Mouse (Mus musculus): ENCODE measurements around the gene Fgfr2. TPM values are rescaled to one million over a fixed set of nuclear protein-coding genes. Genes with fewer than 3 reads are reported as not detected.

The Fgfr2 gene
- polyA plus RNA-seq, 1 experiment from 2014 or later, result 99.3 TPM

DNA sequence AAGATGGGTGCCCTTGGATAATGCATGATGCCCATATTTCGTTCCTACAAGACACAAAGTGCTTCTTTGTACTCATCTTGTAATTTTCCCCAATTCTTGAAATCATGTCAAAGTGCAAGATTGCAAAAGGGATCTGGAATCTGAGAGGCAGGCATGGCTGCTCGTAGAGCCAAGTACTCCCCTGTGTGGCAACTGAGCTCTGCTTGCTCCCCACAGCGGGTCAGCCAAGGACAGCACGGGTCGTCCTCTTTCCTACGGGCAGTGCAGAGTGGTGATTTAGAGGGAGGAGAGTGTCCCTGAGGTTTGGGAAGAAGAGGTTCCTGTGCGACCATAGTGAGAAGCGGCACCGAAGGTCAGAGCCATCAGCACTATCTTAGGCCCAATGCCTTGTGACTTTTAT is 2748.8 kb downstream of the Fgfr2 start:
- no peak for DNase-seq (ENCODE audit: low spot score)
- H3K27ac ChIP-seq (replicated peaks), result no peak overlapping the region
- H3K4me3 ChIP-seq, result no peak overlapping the region
- peaks cover 12% of the 10 kb centered on the region for H3K9me3 ChIP-seq (replicated peaks)
- H3K27me3 ChIP-seq (ENCODE audit: low read depth, poor library complexity, severe bottlenecking), result peaks cover 73% of the 10 kb centered on the region
- 87% methylated on average over 9 of the region's 9 CpGs for WGBS
- peaks cover 17% of the 10 kb centered on the region for H3K4me1 ChIP-seq
- H3K36me3 ChIP-seq, result peaks cover 3% of the 10 kb centered on the region; the same call in 1 of the 2 replicates

- peaks cover 56% of the 10 kb centered on the region for H3K4me1 ChIP-seq
- WGBS, result 12% methylated on average over 24 of the region's 24 CpGs
- peak overlapping the region; percentile 85 for H3K27ac ChIP-seq (replicated peaks)
- H3K36me3 ChIP-seq, result 0 out of 2 replicates have a peak, but pooled peaks cover 7% of the 10 kb centered on the region
- peak; percentile 88 for DNase-seq (ENCODE audit: low spot score)
- H3K9me3 ChIP-seq (replicated peaks), result peaks cover 25% of the 10 kb centered on the region
- peak overlapping the region; percentile 44 for H3K4me3 ChIP-seq
- H3K27me3 ChIP-seq (ENCODE audit: low read depth, poor library complexity, severe bottlenecking), result peaks cover 71% of the 10 kb centered on the region
Measured at GRCm38 (mm10) chr7:130368827-130369641, 2754.1 kb downstream of the Fgfr2 start.

DNA sequence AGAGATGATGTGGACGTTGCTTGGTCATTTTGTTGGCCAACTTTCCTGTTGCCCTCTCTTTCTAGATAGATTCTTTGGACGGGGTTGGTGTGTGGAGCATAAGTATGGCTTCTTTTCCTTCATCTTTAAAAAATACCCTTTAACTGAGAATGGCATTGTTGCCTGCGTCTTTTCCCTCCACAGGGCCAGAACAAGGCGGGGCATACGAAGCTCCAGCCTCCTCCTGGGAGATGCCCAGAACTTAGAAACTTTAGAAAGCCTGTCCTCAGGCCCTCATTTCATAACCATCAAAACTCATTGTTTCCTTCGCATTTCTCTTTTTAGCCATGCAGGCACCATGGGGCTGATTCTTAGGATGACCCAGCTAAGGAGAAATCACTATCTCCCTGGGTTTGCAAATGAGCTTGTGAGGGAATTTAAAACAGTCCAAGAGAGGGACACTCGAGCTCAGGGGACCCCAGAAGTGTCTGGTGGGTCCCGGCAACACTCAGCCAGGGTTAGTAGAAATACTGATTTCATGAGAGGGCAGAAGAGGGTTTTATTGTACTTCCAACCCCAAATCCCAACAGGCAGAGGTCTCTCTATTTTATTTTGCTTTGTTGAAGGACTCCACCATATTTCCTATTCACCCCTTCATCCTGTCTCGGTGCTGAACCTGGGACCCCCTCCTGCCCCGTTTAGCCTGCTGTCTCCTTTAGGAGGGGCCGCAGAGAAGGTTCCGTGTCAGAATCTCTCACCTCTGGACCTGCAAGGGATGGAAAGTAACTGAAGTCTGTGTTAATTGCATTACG is 2754.9 kb downstream of the Fgfr2 start:
- 5% methylated on average over 13 of the region's 13 CpGs for WGBS
- peak overlapping the region; percentile 44 for H3K4me3 ChIP-seq
- H3K36me3 ChIP-seq, result 0 out of 2 replicates have a peak, but pooled peaks cover 7% of the 10 kb centered on the region
- H3K4me1 ChIP-seq, result peaks cover 56% of the 10 kb centered on the region
- peaks cover 30% of the 10 kb centered on the region for H3K9me3 ChIP-seq (replicated peaks)
- H3K27me3 ChIP-seq (ENCODE audit: low read depth, poor library complexity, severe bottlenecking), result peaks cover 64% of the 10 kb centered on the region
- peak overlapping the region; percentile 85 for H3K27ac ChIP-seq (replicated peaks)
- DNase-seq (ENCODE audit: low spot score), result peak; percentile 61

- Histone ChIP-seq H3K27ac (replicated peaks) (peak overlapping the region; percentile 85), H3K27me3 (ENCODE audit: low read depth, poor library complexity, severe bottlenecking) (peaks cover 56% of the 10 kb centered on the region), H3K4me1 (peaks cover 56% of the 10 kb centered on the region), H3K36me3 (0 out of 2 replicates have a peak, but pooled peaks cover 7% of the 10 kb centered on the region), H3K9me3 (replicated peaks) (peaks cover 28% of the 10 kb centered on the region), H3K4me3 (peak overlapping the region; percentile 44)
- 5% methylated on average over 12 of the region's 12 CpGs for WGBS
- DNase-seq (ENCODE audit: low spot score), result peak; percentile 86
Measured at GRCm38 (mm10) chr7:130367222-130368035, 2755.7 kb downstream of the Fgfr2 start.

- 93% methylated on average over 10 of the region's 10 CpGs for WGBS
- H3K4me1 ChIP-seq, result peaks cover 53% of the 10 kb centered on the region
- DNase-seq (ENCODE audit: low spot score), result peak; percentile 10
- peaks cover 39% of the 10 kb centered on the region for H3K27me3 ChIP-seq (ENCODE audit: low read depth, poor library complexity, severe bottlenecking)
- no peak overlapping the region for H3K4me3 ChIP-seq
- 0 out of 2 replicates have a peak, but pooled peaks cover 4% of the 10 kb centered on the region for H3K36me3 ChIP-seq
- 0 out of 2 replicates have a peak overlapping the region, but pooled peaks have one; percentile 6 for H3K27ac ChIP-seq (replicated peaks)
- peaks cover 18% of the 10 kb centered on the region for H3K9me3 ChIP-seq (replicated peaks)
Measured at GRCm38 (mm10) chr7:130365711-130366110, 2757.4 kb downstream of the Fgfr2 start.

DNA sequence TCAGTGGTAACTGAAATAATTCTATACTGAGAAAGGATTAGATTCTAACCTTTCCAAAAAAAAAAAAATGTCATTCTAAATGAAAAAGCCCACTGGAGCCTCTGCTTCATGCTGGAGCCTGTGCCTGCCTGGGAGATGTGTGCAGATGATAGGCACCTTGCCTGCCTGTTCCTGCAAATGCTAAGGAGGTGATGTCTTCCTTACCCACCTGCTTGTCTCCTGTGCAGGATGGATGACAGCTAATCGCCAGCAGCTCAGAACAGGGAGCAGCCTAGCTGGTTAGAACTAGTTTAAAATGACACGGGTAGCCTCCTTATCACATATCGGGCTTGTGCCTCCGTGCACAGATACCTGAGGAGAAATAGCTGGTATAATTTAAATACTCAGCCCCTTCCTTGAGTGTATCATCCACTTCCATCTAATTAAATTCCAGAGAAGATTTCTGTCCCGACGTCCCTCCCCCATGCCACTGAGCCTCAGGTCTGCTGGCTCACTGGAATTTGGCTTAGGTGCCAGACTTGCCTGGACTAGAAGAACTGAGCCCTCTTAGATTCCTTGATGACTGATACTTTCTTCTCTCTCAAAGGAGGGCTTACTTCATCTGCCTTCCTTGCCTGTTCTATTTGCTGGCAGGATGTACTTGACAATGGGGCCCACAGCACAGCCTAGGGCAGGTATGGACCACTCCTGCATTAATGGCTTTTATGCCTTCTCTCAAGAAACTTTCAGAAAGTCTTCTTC is 2782.6 kb downstream of the Fgfr2 start:
- H3K9me3 ChIP-seq (replicated peaks), result no peaks in the 10 kb centered on the region
- H3K4me3 ChIP-seq, result no peak overlapping the region
- H3K4me1 ChIP-seq, result peaks cover 14% of the 10 kb centered on the region
- no peaks in the 10 kb centered on the region for H3K36me3 ChIP-seq
- H3K27me3 ChIP-seq (ENCODE audit: low read depth, poor library complexity, severe bottlenecking), result peaks cover 6% of the 10 kb centered on the region; the same call in 1 of the 2 replicates
- 81% methylated on average over 6 of the region's 6 CpGs for whole genome bisulfite sequencing
- peak overlapping the region; percentile 46; the same call in 1 of the 2 replicates for H3K27ac ChIP-seq (replicated peaks)
- DNase-seq (ENCODE audit: low spot score), result peak; percentile 9

GRCm38 (mm10) chr7:130337601-130338000 is 2785.5 kb downstream of the Fgfr2 start:
- Histone ChIP-seq H3K27me3 (ENCODE audit: low read depth, poor library complexity, severe bottlenecking) (peaks cover 16% of the 10 kb centered on the region), H3K4me1 (peaks cover 21% of the 10 kb centered on the region), H3K4me3 (no peak overlapping the region), H3K36me3 (no peaks in the 10 kb centered on the region), H3K27ac (replicated peaks) (no peak overlapping the region), H3K9me3 (replicated peaks) (no peaks in the 10 kb centered on the region)
- WGBS, result 89% methylated on average over 7 of the region's 7 CpGs
- DNase-seq (ENCODE audit: low spot score), result no peak

DNA sequence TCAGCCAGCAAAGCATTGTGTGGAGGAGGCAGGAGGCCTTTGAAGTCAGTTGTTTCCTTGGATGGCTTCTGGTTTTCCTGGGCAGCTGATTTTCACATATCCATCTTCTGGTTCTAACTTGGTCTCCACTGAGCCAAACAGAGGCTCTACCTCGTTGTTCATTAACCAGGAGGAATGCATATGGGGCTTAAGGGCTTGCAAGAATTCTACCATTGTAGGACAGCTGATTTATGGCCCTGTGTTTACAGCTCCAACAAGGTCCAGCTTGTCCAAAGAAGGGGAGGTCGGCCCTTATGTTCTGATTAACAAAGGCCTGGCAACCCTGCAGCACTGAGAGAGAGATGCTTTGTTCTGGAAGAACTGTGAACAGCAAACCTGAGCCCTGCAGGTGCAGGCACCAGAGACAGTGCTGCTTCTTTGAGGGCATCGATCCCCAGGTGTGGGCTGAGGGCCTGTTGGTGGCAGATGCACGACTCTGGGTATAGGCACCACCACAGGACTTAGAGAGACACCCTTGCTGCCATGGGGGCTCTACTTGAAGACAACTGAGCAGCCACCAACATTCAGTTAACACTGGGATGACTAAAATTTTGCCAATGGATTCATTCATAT is 2787.6 kb downstream of the Fgfr2 start:
- WGBS, result 63% methylated on average over 4 of the region's 4 CpGs
- peaks cover 12% of the 10 kb centered on the region for H3K4me1 ChIP-seq
- H3K27me3 ChIP-seq (ENCODE audit: low read depth, poor library complexity, severe bottlenecking), result peaks cover 19% of the 10 kb centered on the region
- H3K4me3 ChIP-seq, result no peak overlapping the region
- peak overlapping the region; percentile 55 for H3K27ac ChIP-seq (replicated peaks)
- no peaks in the 10 kb centered on the region for H3K36me3 ChIP-seq
- DNase-seq (ENCODE audit: low spot score), result no peak
- H3K9me3 ChIP-seq (replicated peaks), result no peaks in the 10 kb centered on the region

GRCm38 (mm10) chr7:130332515-130333220 is 2790.5 kb downstream of the Fgfr2 start:
- no peaks in the 10 kb centered on the region for H3K36me3 ChIP-seq
- H3K4me1 ChIP-seq, result peaks cover 22% of the 10 kb centered on the region
- peak overlapping the region; percentile 6; the same call in 1 of the 2 replicates for H3K27ac ChIP-seq (replicated peaks)
- H3K9me3 ChIP-seq (replicated peaks), result no peaks in the 10 kb centered on the region
- no peak overlapping the region for H3K4me3 ChIP-seq
- no peak for DNase-seq (ENCODE audit: low spot score)
- H3K27me3 ChIP-seq (ENCODE audit: low read depth, poor library complexity, severe bottlenecking), result peaks cover 40% of the 10 kb centered on the region
- 90% methylated on average over 11 of the region's 11 CpGs for WGBS

- Histone ChIP-seq H3K27me3 (ENCODE audit: low read depth, poor library complexity, severe bottlenecking) (peaks cover 65% of the 10 kb centered on the region), H3K4me1 (peaks cover 27% of the 10 kb centered on the region), H3K9me3 (replicated peaks) (no peaks in the 10 kb centered on the region), H3K27ac (replicated peaks) (peak overlapping the region; percentile 77), H3K36me3 (no peaks in the 10 kb centered on the region), H3K4me3 (peak overlapping the region; percentile 41)
- 5% methylated on average over 15 of the region's 15 CpGs for WGBS
- peak; percentile 61 for DNase-seq (ENCODE audit: low spot score)
Measured at GRCm38 (mm10) chr7:130327603-130328365, 2795.4 kb downstream of the Fgfr2 start.
